Mouse (Mus musculus) forebrain, postnatal 0 days (tissue): ENCODE results near the gene Lars2. TPM values are rescaled to one million over a fixed set of nuclear protein-coding genes. Genes with fewer than 3 reads are reported as not detected.
"Not testable (repeated sequence)": the region's sequence is repeated elsewhere in the genome, so short reads cannot be mapped to it uniquely, and the experiment has no call there.

ENCODE experiments used
- ATAC-seq: fragments of 200-750 bp; cut with Nextera tagmentation; 2 replicates; pipeline ENCODE4 v1.8.0; 2017; ENCODE audit warnings: mild to moderate bottlenecking, moderate library complexity
- DNase-seq: peaks from one replicate; pipeline ENCODE4 v3.0.0-alpha.2; 2015
- H3K27ac ChIP-seq: fragments of 300-500 bp; sonication (generic); 2 replicates; pipeline ENCODE4 v1.5.1; 2014; ENCODE audit warnings: low read depth, mild to moderate bottlenecking, antibody characterized with exemption, low read length, moderate library complexity, mixed read lengths
- H3K27me3 ChIP-seq: fragments of 300-500 bp; sonication (generic); 2 replicates; pipeline ENCODE4 v1.6.1; 2014; ENCODE audit warnings: mild to moderate bottlenecking, low read length, mixed read lengths; ENCODE audit not compliant: insufficient read depth
- H3K36me3 ChIP-seq: fragments of 300-500 bp; sonication (generic); 2 replicates; pipeline ENCODE4 v1.6.1; 2014; ENCODE audit warnings: mild to moderate bottlenecking, moderate library complexity; ENCODE audit not compliant: insufficient read depth
- H3K4me1 ChIP-seq: fragments of 300-500 bp; sonication (generic); 2 replicates; pipeline ENCODE4 v1.6.1; 2014; ENCODE audit warnings: antibody characterized with exemption; ENCODE audit not compliant: insufficient read depth
- H3K4me2 ChIP-seq: fragments of 300-500 bp; sonication (generic); 2 replicates; pipeline ENCODE4 v1.6.1; 2014; ENCODE audit warnings: low read depth, mild to moderate bottlenecking, moderate library complexity
- H3K4me3 ChIP-seq: fragments of 300-500 bp; sonication (generic); 2 replicates; pipeline ENCODE4 v1.5.1; 2014; ENCODE audit warnings: low read depth, low read length, mixed read lengths
- H3K9ac ChIP-seq: fragments of 300-500 bp; sonication (generic); 2 replicates; pipeline ENCODE4 v1.6.1; 2014; ENCODE audit warnings: mild to moderate bottlenecking
- H3K9me3 ChIP-seq: fragments of 300-500 bp; sonication (generic); 2 replicates; pipeline ENCODE4 v1.6.1; 2016; ENCODE audit warnings: low read length
- CTCF ChIP-seq: sonication (generic); IDR thresholded peaks from 2 replicates; pipeline ENCODE4 v1.5.1; 2016; ENCODE audit warnings: antibody characterized with exemption, control low read depth, low read depth
- WGBS: fragments of 180-500 bp; shearing (Covaris S2); extraction: QIAGEN DNeasy Blood & Tissue Kit; methylation state at CpG from one replicate; pipeline ENCODE4 v1.1.7; 2014; 5-methylcytosine and 5-hydroxymethylcytosine counted together
- polyA plus RNA-seq: library from polyadenylated mRNA; unstranded; fragments of >200 nt; fragmentation: Nextera tagmentation; extraction: Ambion mirVana; gene quantifications from 2 replicates; pipeline ENCODE4 v1.2.1, GENCODE M21; 2015
- total RNA-seq: library from RNA; depleted of rRNA; stranded (reverse); fragments of >200 nt; gene quantifications from 2 replicates; pipeline ENCODE4 v1.2.3, GENCODE M21; 2014

The Lars2 gene
- total and polyA plus RNA-seq, 2 experiments from 2014 or later = 83.3 to 876 TPM

GRCm38 (mm10) chr9:123339651-123340144 lies 27.0 kb upstream of the Lars2 start:
- Histone ChIP-seq H3K9ac (no peak overlapping the region), H3K4me2 (no peak overlapping the region), H3K36me3 (no peaks in the 10 kb centered on the region), H3K4me1 (no peaks in the 10 kb centered on the region), H3K9me3 (no peaks in the 10 kb centered on the region), H3K4me3 (no peak overlapping the region), H3K27me3 (no peaks in the 10 kb centered on the region), H3K27ac (no peak overlapping the region)
- 76% methylated on average over 3 of the region's 3 CpGs for WGBS
- DNase-seq (no peak), ATAC-seq (no peak)
- TF ChIP-seq CTCF = no peak

GRCm38 (mm10) chr9:123341256-123341655 lies 25.5 kb upstream of the Lars2 start:
- no peak for TF ChIP-seq CTCF
- no peak overlapping the region for H3K9ac ChIP-seq
- H3K4me3 ChIP-seq = no peak overlapping the region
- 93% methylated on average over 6 of the region's 6 CpGs for WGBS
- no peaks in the 10 kb centered on the region for H3K36me3 ChIP-seq
- H3K4me1 ChIP-seq = no peaks in the 10 kb centered on the region
- ATAC-seq (no peak), DNase-seq (no peak)
- no peaks in the 10 kb centered on the region for H3K9me3 ChIP-seq
- no peak overlapping the region for H3K4me2 ChIP-seq
- H3K27me3 ChIP-seq = no peaks in the 10 kb centered on the region
- no peak overlapping the region for H3K27ac ChIP-seq

- TF ChIP-seq CTCF = no peak
- H3K9ac ChIP-seq = no peak overlapping the region
- H3K36me3 ChIP-seq = no peaks in the 10 kb centered on the region
- H3K4me1 ChIP-seq = no peaks in the 10 kb centered on the region
- no peak overlapping the region for H3K4me2 ChIP-seq
- no peaks in the 10 kb centered on the region for H3K27me3 ChIP-seq
- no peak for DNase-seq
- H3K4me3 ChIP-seq = no peak overlapping the region
- ATAC-seq = no peak
- 81% methylated on average over 3 of the region's 3 CpGs for WGBS
- no peaks in the 10 kb centered on the region for H3K9me3 ChIP-seq
- H3K27ac ChIP-seq = no peak overlapping the region
Measured at GRCm38 (mm10) chr9:123343069-123343468, 23.7 kb upstream of the Lars2 start.

- H3K4me2 ChIP-seq, DNase-seq, H3K9ac ChIP-seq, H3K9me3 ChIP-seq, H3K4me3 ChIP-seq, H3K27me3 ChIP-seq, H3K36me3 ChIP-seq, H3K4me1 ChIP-seq, ATAC-seq, H3K27ac ChIP-seq: not testable (repeated sequence)
- 100% methylated on average over 1 of the region's 1 CpGs for WGBS
Measured at GRCm38 (mm10) chr9:123349286-123349685, 17.4 kb upstream of the Lars2 start.

- no peak for TF ChIP-seq CTCF
- Histone ChIP-seq H3K4me1 (no peaks in the 10 kb centered on the region), H3K4me2 (no peak overlapping the region), H3K27ac (no peak overlapping the region), H3K27me3 (no peaks in the 10 kb centered on the region), H3K36me3 (no peaks in the 10 kb centered on the region), H3K9ac (no peak overlapping the region), H3K4me3 (no peak overlapping the region), H3K9me3 (no peaks in the 10 kb centered on the region)
- DNase-seq (no peak), ATAC-seq (no peak)
- 52% methylated on average over 3 of the region's 3 CpGs for WGBS
Measured at GRCm38 (mm10) chr9:123359981-123360380, 6.7 kb upstream of the Lars2 start.

GRCm38 (mm10) chr9:123365353-123365752 lies 1.4 kb upstream of the Lars2 start:
- no peak overlapping the region for H3K27ac ChIP-seq
- TF ChIP-seq CTCF = no peak
- no peak overlapping the region for H3K9ac ChIP-seq
- H3K4me3 ChIP-seq = no peak overlapping the region
- H3K4me2 ChIP-seq = no peak overlapping the region
- DNase-seq (no peak), ATAC-seq (no peak)
- peaks cover 9% of the 10 kb centered on the region for H3K4me1 ChIP-seq
- H3K27me3 ChIP-seq = no peaks in the 10 kb centered on the region
- H3K9me3 ChIP-seq = no peaks in the 10 kb centered on the region
- 83% methylated on average over 1 of the region's 1 CpGs for WGBS
- no peaks in the 10 kb centered on the region for H3K36me3 ChIP-seq

- no peaks in the 10 kb centered on the region for H3K9me3 ChIP-seq
- peaks cover 9% of the 10 kb centered on the region for H3K4me1 ChIP-seq
- DNase-seq (peak; percentile 16), ATAC-seq (peak; percentile 10)
- H3K36me3 ChIP-seq = no peaks in the 10 kb centered on the region
- TF ChIP-seq CTCF = peak; percentile 41
- peak overlapping the region; percentile 88 for H3K27ac ChIP-seq
- peak overlapping the region; percentile 69 for H3K4me3 ChIP-seq
- WGBS = 29% methylated on average over 9 of the region's 9 CpGs
- peak overlapping the region; percentile 66 for H3K9ac ChIP-seq
- H3K27me3 ChIP-seq = no peaks in the 10 kb centered on the region
- H3K4me2 ChIP-seq = peak overlapping the region; percentile 78
Measured at GRCm38 (mm10) chr9:123365942-123366707, 602 bp upstream of the Lars2 start.
